Mouse (Mus musculus) ES-E14 (cell line): ENCODE measurements around the gene Atp5g1.

Source experiments
- MAFK ChIP-seq: IDR thresholded peaks from 2 replicates; pipeline ENCODE4 v1.6.1; 2014; ENCODE audit warnings: mild to moderate bottlenecking, low read depth, low read length, inconsistent platforms; ENCODE audit not compliant: insufficient read depth
- ZC3H11A ChIP-seq: IDR thresholded peaks from 2 replicates; pipeline ENCODE4 v1.6.1; 2012; ENCODE audit warnings: low read depth, mild to moderate bottlenecking, inconsistent platforms, low read length, borderline replicate concordance
- ZNF384 ChIP-seq: IDR thresholded peaks from 2 replicates; pipeline ENCODE4 v1.6.1; 2012; ENCODE audit warnings: low read depth, low read length, inconsistent platforms

GRCm38 (mm10) chr11:96070353-96070752, 5.1 kb downstream of the Atp5g1 start:
- TF ChIP-seq ZNF384 (no peak), MAFK (no peak), ZC3H11A (no peak)
